Mouse (Mus musculus): ENCODE data around the gene Scaf8. TPM values are rescaled to one million over a fixed set of nuclear protein-coding genes. Genes with fewer than 3 reads are reported as not detected.

The Scaf8 gene
- total RNA-seq (2012; rRNA removed), result 23.9 and 26.2 TPM in 2 replicates
- total RNA-seq (2014; rRNA removed), result 30.7 and 31.8 TPM in 2 replicates
- 33.5 and 47.3 TPM in 2 replicates for polyA plus RNA-seq (2012; ENCODE audit: insufficient read length, low read depth)

GRCm38 (mm10) chr17:3114720-3115379, at the start of gene Scaf8:
Gene Scaf8 (plus strand): TSS chr17:3114972.
- TF ChIP-seq JUND (conservative IDR thresholded peaks at IDR 0.05; ENCODE audit: low read depth, low read length) (no peak), MAX (IDR thresholded peaks at IDR 0.05; ENCODE audit: low read length) (peak; percentile 71), CHD1 (IDR thresholded peaks at IDR 0.05; ENCODE audit: low read depth, low read length) (no peak), MYC (IDR thresholded peaks at IDR 0.05; ENCODE audit: low read depth, low read length) (peak; percentile 8; the same call in 1 of the 2 replicates), POLR2A (IDR thresholded peaks at IDR 0.05; ENCODE audit: low read depth, low read length) (peak; percentile 70), HCFC1 (IDR thresholded peaks at IDR 0.05; ENCODE audit: low read depth, low read length) (peak; percentile 74), TCF12 (IDR thresholded peaks at IDR 0.05; ENCODE audit: low read depth, low read length) (peak; percentile 92), ZNF384 (IDR thresholded peaks at IDR 0.05; ENCODE audit: low read depth, low read length) (no peak), IRF4 (IDR thresholded peaks at IDR 0.05; ENCODE audit: low read depth, low read length) (no peak; the same call in 1 of the 2 replicates), MEF2A (IDR thresholded peaks at IDR 0.05; ENCODE audit: borderline replicate concordance, low read depth, low read length) (peak; percentile 48; the same call in 1 of the 2 replicates), USF1 (IDR thresholded peaks at IDR 0.05; ENCODE audit: low read depth, low read length) (no peak), ZC3H11A (IDR thresholded peaks at IDR 0.05; ENCODE audit: low read depth, low read length) (no peak), ZMIZ1 (IDR thresholded peaks at IDR 0.05; ENCODE audit: low read depth, low read length) (peak; percentile 69), ELF1 (IDR thresholded peaks at IDR 0.05; ENCODE audit: low read depth, low read length) (peak; percentile 71; the same call in 1 of the 2 replicates), EP300 (IDR thresholded peaks at IDR 0.05; ENCODE audit: low read length) (no peak), SIN3A (IDR thresholded peaks at IDR 0.05; ENCODE audit: low read length) (no peak; the same call in 1 of the 2 replicates), POLR2AphosphoS2 (IDR thresholded peaks at IDR 0.05; ENCODE audit: low read depth, low read length) (0 out of 2 replicates have a peak, but pooled peaks have one; percentile 44), MAZ (IDR thresholded peaks at IDR 0.05; ENCODE audit: low read depth, low read length) (peak; percentile 74), KAT2A (IDR thresholded peaks at IDR 0.05; ENCODE audit: insufficient replicate concordance, low read length) (0 out of 2 replicates have a peak, but pooled peaks have one; percentile 18), MAFK (IDR thresholded peaks at IDR 0.05; ENCODE audit: insufficient replicate concordance, low read length) (no peak), CHD2 (IDR thresholded peaks at IDR 0.05; ENCODE audit: low read length) (peak; percentile 25; the same call in 1 of the 2 replicates), ZKSCAN1 (IDR thresholded peaks at IDR 0.05; ENCODE audit: borderline replicate concordance, low read depth, low read length) (no peak), CTCF (conservative IDR thresholded peaks at IDR 0.05 in 1 of 2, IDR thresholded peaks at IDR 0.05 in 1 of 2; ENCODE audit: low read depth in 2 of 2, low read length in 2 of 2) (peak in 1 of 2 experiments; percentile 79; a peak in 2 of 4 replicates), JUN (IDR thresholded peaks at IDR 0.05; ENCODE audit: insufficient read depth, low read depth, low read length) (no peak), E2F4 (IDR thresholded peaks at IDR 0.05; ENCODE audit: insufficient replicate concordance, low read depth, low read length) (no peak), NRF1 (IDR thresholded peaks at IDR 0.05; ENCODE audit: low read depth, low read length) (peak; percentile 67), RAD21 (IDR thresholded peaks at IDR 0.05; ENCODE audit: low read depth, low read length) (peak; percentile 29), BHLHE40 (IDR thresholded peaks at IDR 0.05; ENCODE audit: low read depth, low read length) (no peak), RCOR1 (conservative IDR thresholded peaks at IDR 0.05; ENCODE audit: low read depth, low read length) (no peak), ETS1 (conservative IDR thresholded peaks at IDR 0.05; ENCODE audit: low read depth, low read length) (0 out of 2 replicates have a peak, but pooled peaks have one; percentile 21), USF2 (conservative IDR thresholded peaks at IDR 0.05; ENCODE audit: low read depth, low read length) (no peak), GABPA (IDR thresholded peaks at IDR 0.05; ENCODE audit: insufficient replicate concordance, low read depth, low read length) (no peak; the same call in 1 of the 2 replicates), SMC3 (IDR thresholded peaks at IDR 0.05; ENCODE audit: low read depth, low read length) (peak; percentile 51), NELFE (IDR thresholded peaks at IDR 0.05; ENCODE audit: low read depth, low read length) (peak; percentile 69), UBTF (IDR thresholded peaks at IDR 0.05; ENCODE audit: low read depth, low read length) (peak; percentile 86; the same call in 1 of the 2 replicates), TBP (conservative IDR thresholded peaks at IDR 0.05; ENCODE audit: low read depth, low read length) (0 out of 2 replicates have a peak, but pooled peaks have one; percentile 33), PAX5 (IDR thresholded peaks at IDR 0.05; ENCODE audit: low read length) (no peak), MXI1 (IDR thresholded peaks at IDR 0.05; ENCODE audit: low read depth, low read length) (peak; percentile 61)
- H3K27me3 ChIP-seq (replicated peaks), result no peaks in the 10 kb centered on the region
- peak within 1 kb of the TSS; percentile 87 for H3K9ac ChIP-seq (ENCODE audit: insufficient read depth, low read depth)
- peaks cover 49% of the 10 kb centered on the region for H3K79me2 ChIP-seq (replicated peaks; ENCODE audit: control insufficient read depth, extremely low read depth, insufficient read depth, poor library complexity, severe bottlenecking)
- peak within 1 kb of the TSS; percentile 96 for H3K27ac ChIP-seq (ENCODE audit: insufficient read depth, low read depth)
- peaks cover 0 to 19% of the 10 kb centered on the region in 2 experiments for H3K36me3 ChIP-seq (replicated peaks in 1 of 2; ENCODE audit: control insufficient read depth in 1 of 2, insufficient read depth in 1 of 2, low read length in 1 of 2)
- dilution Hi-C loops (cut with MboI; ENCODE audit: extremely low pct_ligation_motif_present, extremely low pct_unique_long_range_greater_than_20kb, low sequenced_read_pairs), result no loop called here
- H3K4me1 ChIP-seq (ENCODE audit: control insufficient read depth in 1 of 2, insufficient read depth in 2 of 2), result peaks cover 9 to 29% of the 10 kb centered on the region in 2 experiments; a peak in 3 of 4 replicates
- in situ Hi-C loops (cut with MboI; ENCODE audit: low pct_ligation_motif_present, low pct_unique_long_range_greater_than_20kb, low sequenced_read_pairs), result no loop called here
- H3K4me3 ChIP-seq (replicated peaks in 1 of 3; ENCODE audit: low read depth in 2 of 3, low read length in 2 of 3, poor library complexity in 1 of 3), result peak within 1 kb of the TSS; percentile 91 to 95 (median 92)
- DNase-seq (ENCODE audit: extremely low read depth), result peak; percentile 85
- H3K9me3 ChIP-seq (replicated peaks; ENCODE audit: low read length), result no peaks in the 10 kb centered on the region
- peak within 1 kb of the TSS; percentile 98 for H3K4me2 ChIP-seq (ENCODE audit: insufficient read depth, low read depth, poor library complexity, severe bottlenecking)
